Mouse (Mus musculus) fat pad, adult 2 months (tissue): ENCODE measurements around the gene Olfr1477.
"Not testable (repeated sequence)": the region's sequence is repeated elsewhere in the genome, so short reads cannot be mapped to it uniquely, and the experiment has no call there.

Experiments used
- DNase-seq: peaks from one replicate; pipeline ENCODE4 v3.0.0-alpha.2; 2011; ENCODE audit warnings: low read depth, low spot score; ENCODE audit errors: extremely low read depth

Gene Olfr1477

DNA sequence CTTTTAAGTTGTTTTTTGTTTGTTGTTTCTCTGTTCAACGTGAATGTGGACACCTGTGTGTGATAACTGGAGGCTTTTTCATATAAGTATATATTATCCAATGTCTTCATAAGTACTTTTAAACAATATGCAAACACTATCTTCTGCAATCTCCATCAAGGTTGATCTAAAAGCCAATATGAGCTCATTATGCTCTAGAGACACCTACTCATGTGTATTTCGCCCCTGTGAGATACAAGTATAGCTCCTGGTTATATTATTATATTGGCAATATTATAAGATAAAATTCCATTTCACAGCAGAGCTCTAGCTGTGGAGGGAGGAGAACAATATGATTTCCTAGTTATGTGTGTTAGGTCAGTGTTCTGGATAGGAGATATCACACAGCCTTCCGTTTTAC lies at the start of gene Olfr1477:
TSS of gene Olfr1477 (plus strand) at position 301 of the 400 bp plus-strand sequence.
- DNase-seq, result no peak

DNA sequence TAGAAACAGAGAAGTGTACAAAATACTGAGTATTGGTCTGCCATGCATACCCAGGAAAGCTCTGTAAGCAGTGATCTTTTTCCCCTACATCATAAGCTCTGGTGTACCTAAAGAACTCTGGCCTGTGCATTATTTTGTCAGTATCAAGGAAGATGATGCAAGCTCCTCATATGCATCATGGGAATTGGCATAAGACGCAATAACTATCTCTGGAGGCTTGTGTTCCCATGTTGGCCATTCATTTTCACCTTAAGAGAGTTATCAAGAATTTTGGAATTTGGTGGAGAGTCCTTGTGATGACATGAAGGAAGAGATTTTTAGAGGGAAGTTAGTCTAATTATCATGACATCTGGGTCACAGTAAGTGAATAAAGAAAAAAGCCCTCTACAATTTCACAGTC lies 44.4 kb upstream of the Olfr1477 start, which contains the start of gene Olfr1472:
TSS of gene Olfr1472 (minus strand) at position 101 of the 400 bp plus-strand sequence.
- no peak for DNase-seq

DNA sequence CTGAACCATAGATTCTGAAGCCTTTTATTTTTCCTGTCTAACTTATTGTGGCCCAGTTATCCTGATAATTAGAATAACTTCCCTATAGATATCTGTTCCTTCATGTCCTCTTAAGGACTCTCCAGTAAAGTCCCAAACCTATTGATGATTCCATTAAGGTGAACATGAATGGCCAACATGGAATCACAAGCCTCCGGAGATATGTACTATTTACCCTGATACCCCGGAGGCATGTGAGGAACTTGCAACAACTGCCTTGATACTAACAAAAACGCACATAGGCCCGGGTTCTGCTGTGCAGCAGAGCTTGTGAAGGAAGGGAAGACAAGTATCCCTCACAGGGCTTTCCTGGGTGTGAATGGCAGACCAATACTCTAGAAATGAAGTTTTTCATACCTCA lies 31.1 kb upstream of the Olfr1477 start, which contains the start of gene Olfr1474:
TSS of gene Olfr1474 (plus strand) at position 301 of the 400 bp plus-strand sequence.
- DNase-seq, result not testable (repeated sequence)

GRCm38 (mm10) chr19:13480096-13480495 lies 20.2 kb upstream of the Olfr1477 start, which contains the start of gene Olfr1475:
Gene Olfr1475 (minus strand): TSS chr19:13480196.
- DNase-seq, result no peak

GRCm38 (mm10) chr19:13527613-13528012 lies 27.3 kb downstream of the Olfr1477 start, which contains the start of gene Olfr1480:
Gene Olfr1480 (plus strand): TSS chr19:13527913.
- no peak for DNase-seq
